Mouse (Mus musculus) inflammation-experienced regulatory T-cells, adult 16 weeks (primary cell): ENCODE measurements around the gene Ccdc151. TPM values are rescaled to one million over a fixed set of nuclear protein-coding genes. Genes with fewer than 3 reads are reported as not detected.

Experiments
- polyA plus RNA-seq: library from polyadenylated mRNA; unstranded; fragments of 100-300 nt; shearing (Covaris generic); gene quantifications from one replicate; pipeline ENCODE4 v1.2.1, GENCODE M21; 2017

The Ccdc151 gene
- polyA plus RNA-seq: not detected

GRCm38 (mm10) chr9:22002194-22003162 is at the start of gene Ccdc151, which contains the start of gene Prkcsh:
Gene Ccdc151 (minus strand): TSS chr9:22002634.
Gene Prkcsh (plus strand): TSS chr9:22002806.

GRCm38 (mm10) chr9:22051958-22052254 is 49.5 kb upstream of the Ccdc151 start, which contains the start of gene Elavl3:
Gene Elavl3 (minus strand): TSS chr9:22052023.

GRCm38 (mm10) chr9:21989230-21990110 is 13.0 kb downstream of the Ccdc151 start, which contains the start of gene Rgl3:
Gene Rgl3 (minus strand): TSS chr9:21989446.

GRCm38 (mm10) chr9:21963417-21963816 is 39.0 kb downstream of the Ccdc151 start, which contains the start of gene Epor:
Gene Epor (minus strand): TSS chr9:21963506.

DNA sequence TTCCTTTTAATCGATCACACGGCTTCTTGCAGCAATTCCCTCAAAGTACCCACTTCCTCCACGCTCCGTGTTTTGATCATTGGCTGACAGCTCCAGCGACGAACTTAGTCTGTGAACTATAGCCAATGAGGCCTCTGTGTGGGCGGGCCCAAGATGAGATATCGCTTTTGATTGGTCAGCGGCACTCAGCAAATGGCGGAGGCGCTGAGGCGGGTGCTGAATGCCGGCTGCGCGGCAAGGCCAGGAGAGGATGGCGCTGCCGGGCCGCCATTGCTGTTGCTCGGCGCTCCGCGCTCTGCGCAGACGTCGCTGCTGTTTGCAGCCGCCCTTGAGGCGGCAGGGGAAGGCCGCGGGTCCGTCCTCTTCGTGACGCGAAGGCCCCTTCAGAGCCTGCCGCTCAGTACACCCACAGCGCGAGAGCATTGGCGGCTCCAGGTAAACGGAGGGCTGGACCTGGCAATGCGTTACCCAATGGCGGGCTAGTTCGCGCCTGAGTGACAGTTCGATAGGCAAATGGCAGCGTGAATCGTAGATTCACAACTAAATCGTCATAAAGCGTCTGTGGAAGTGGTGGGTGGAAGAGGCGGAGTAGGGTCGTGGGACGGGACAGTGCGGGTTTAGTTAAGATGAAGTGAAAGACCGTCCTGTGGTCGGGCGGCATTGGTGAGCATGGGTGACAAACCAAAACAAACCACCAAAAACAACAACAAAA is 46.7 kb downstream of the Ccdc151 start, which contains the start of gene Swsap1:
Gene Swsap1, plus strand, starts transcription at position 186 of the 712 bp plus-strand sequence.

Other genes with a start within 250 kb of the Ccdc151 start
- 7.4 TPM for gene Spc24, start 242.3 kb downstream of the Ccdc151 start, polyA plus RNA-seq
- not detected for gene Kank2, start 203.9 kb downstream of the Ccdc151 start, polyA plus RNA-seq
- not detected for gene Angptl8, start 167.1 kb downstream of the Ccdc151 start, polyA plus RNA-seq
- gene Dock6, start 150.0 kb downstream of the Ccdc151 start, polyA plus RNA-seq: 5.5 TPM
- gene Rab3d, start 84.4 kb downstream of the Ccdc151 start, polyA plus RNA-seq: 17.7 TPM
- 0.46 TPM for gene Ccdc159, start 75.2 kb downstream of the Ccdc151 start, polyA plus RNA-seq
- 10.4 TPM for gene Tmem205, start 75.1 kb downstream of the Ccdc151 start, polyA plus RNA-seq
- gene Plppr2, start 65.6 kb downstream of the Ccdc151 start, polyA plus RNA-seq: 2.4 TPM
- 10.9 TPM for gene Swsap1, start 46.9 kb downstream of the Ccdc151 start, polyA plus RNA-seq
- gene Epor, start 39.1 kb downstream of the Ccdc151 start, polyA plus RNA-seq: 0.94 TPM
- 0.20 TPM for gene Rgl3, start 13.2 kb downstream of the Ccdc151 start, polyA plus RNA-seq
- gene Prkcsh, start 172 bp upstream of the Ccdc151 start, polyA plus RNA-seq: 93.9 TPM
- not detected for gene Elavl3, start 49.4 kb upstream of the Ccdc151 start, polyA plus RNA-seq
- not detected for gene Gm49318, start 68.6 kb upstream of the Ccdc151 start, polyA plus RNA-seq
- gene Zfp653, start 68.7 kb upstream of the Ccdc151 start, polyA plus RNA-seq: 8.2 TPM
- gene Ecsit, start 82.8 kb upstream of the Ccdc151 start, polyA plus RNA-seq: 50.8 TPM
- gene Cnn1, start 96.6 kb upstream of the Ccdc151 start, polyA plus RNA-seq: not detected
- gene Elof1, start 114.5 kb upstream of the Ccdc151 start, polyA plus RNA-seq: 93.2 TPM
- gene Acp5, start 133.1 kb upstream of the Ccdc151 start, polyA plus RNA-seq: 253 TPM
- 45.4 TPM for gene Pigyl, start 154.2 kb upstream of the Ccdc151 start, polyA plus RNA-seq
- not detected for gene Zfp872, start 185.5 kb upstream of the Ccdc151 start, polyA plus RNA-seq
- 55.7 TPM for gene Zfp809, start 223.1 kb upstream of the Ccdc151 start, polyA plus RNA-seq